Mouse (Mus musculus) hindbrain, embryonic 13.5 days (tissue): Measurements from ENCODE around the gene Camta1. TPM values are rescaled to one million over a fixed set of nuclear protein-coding genes. Genes with fewer than 3 reads are reported as not detected.

ENCODE experiments used
- ATAC-seq: fragments of 200-750 bp; cut with Nextera tagmentation; 2 replicates; pipeline ENCODE4 v1.8.0; 2017; ENCODE audit warnings: moderate TSS enrichment; ENCODE audit not compliant: low FRiP score
- H3K27ac ChIP-seq: fragments of 300-500 bp; sonication (generic); 2 replicates; pipeline ENCODE4 v1.5.1; 2015; ENCODE audit warnings: inconsistent platforms, mild to moderate bottlenecking, moderate library complexity
- H3K27me3 ChIP-seq: fragments of 300-500 bp; sonication (generic); 2 replicates; pipeline ENCODE4 v1.6.1; 2015; ENCODE audit warnings: mild to moderate bottlenecking, inconsistent platforms
- H3K36me3 ChIP-seq: fragments of 300-500 bp; sonication (generic); 2 replicates; pipeline ENCODE4 v1.6.1; 2015; ENCODE audit warnings: mild to moderate bottlenecking, inconsistent platforms
- H3K4me1 ChIP-seq: fragments of 300-500 bp; sonication (generic); replicated peaks from 2 replicates; pipeline ENCODE4 v1.6.1; 2015; ENCODE audit warnings: inconsistent platforms
- H3K4me2 ChIP-seq: fragments of 300-500 bp; sonication (generic); 2 replicates; pipeline ENCODE4 v1.6.1; 2015; ENCODE audit warnings: inconsistent platforms, mild to moderate bottlenecking, moderate library complexity
- H3K4me3 ChIP-seq: fragments of 300-500 bp; sonication (generic); 2 replicates; pipeline ENCODE4 v1.5.1; 2015; ENCODE audit warnings: mild to moderate bottlenecking, inconsistent platforms
- H3K9ac ChIP-seq: fragments of 300-500 bp; sonication (generic); 2 replicates; pipeline ENCODE4 v1.6.1; 2015; ENCODE audit warnings: mild to moderate bottlenecking, inconsistent platforms
- H3K9me3 ChIP-seq: fragments of 300-500 bp; sonication (generic); 2 replicates; pipeline ENCODE4 v1.6.1; 2016; ENCODE audit warnings: inconsistent platforms
- WGBS: fragments of 180-500 bp; shearing (Covaris S2); methylation state at CpG from one replicate; pipeline ENCODE4 v1.1.7; 2015; 5-methylcytosine and 5-hydroxymethylcytosine counted together
- polyA plus RNA-seq: library from polyadenylated mRNA; unstranded; fragments of >200 nt; fragmentation: Nextera tagmentation; extraction: Ambion mirVana; gene quantifications from 2 replicates; pipeline ENCODE4 v1.2.1, GENCODE M21; 2015

Camta1 gene
- polyA plus RNA-seq, 1 experiment from 2014 or later, result 159 TPM

- H3K9ac ChIP-seq, result peak overlapping the region; percentile 95
- H3K27me3 ChIP-seq, result no peaks in the 10 kb centered on the region; the same call in 1 of the 2 replicates
- no peaks in the 10 kb centered on the region for H3K9me3 ChIP-seq
- 5% methylated on average over 32 of the region's 60 CpGs for WGBS
- H3K4me3 ChIP-seq, result peak overlapping the region; percentile 88
- ATAC-seq, result peak; percentile 51
- H3K27ac ChIP-seq, result peak overlapping the region; percentile 98
- peak overlapping the region; percentile 82 for H3K4me2 ChIP-seq
- peaks cover 49% of the 10 kb centered on the region for H3K4me1 ChIP-seq
- no peaks in the 10 kb centered on the region for H3K36me3 ChIP-seq
Observed at GRCm38 (mm10) chr4:151107131-151108001, 754.3 kb downstream of the Camta1 start.

- 28% methylated on average over 10 of the region's 10 CpGs for WGBS
- Histone ChIP-seq H3K9me3 (no peaks in the 10 kb centered on the region), H3K27me3 (no peaks in the 10 kb centered on the region; the same call in 1 of the 2 replicates), H3K4me3 (peak overlapping the region; percentile 88), H3K27ac (peak overlapping the region; percentile 67), H3K36me3 (no peaks in the 10 kb centered on the region), H3K4me1 (peaks cover 58% of the 10 kb centered on the region), H3K9ac (peak overlapping the region; percentile 95), H3K4me2 (peak overlapping the region; percentile 82)
- no peak for ATAC-seq
Observed at GRCm38 (mm10) chr4:151106468-151106867, 755.2 kb downstream of the Camta1 start.

GRCm38 (mm10) chr4:151105886-151106285, 755.8 kb downstream of the Camta1 start:
- no peaks in the 10 kb centered on the region for H3K9me3 ChIP-seq
- WGBS, result 75% methylated on average over 6 of the region's 6 CpGs
- ATAC-seq, result no peak
- H3K9ac ChIP-seq, result peak overlapping the region; percentile 95
- H3K36me3 ChIP-seq, result no peaks in the 10 kb centered on the region; the same call in 1 of the 2 replicates
- no peak overlapping the region for H3K27ac ChIP-seq
- peak overlapping the region; percentile 82 for H3K4me2 ChIP-seq
- H3K4me1 ChIP-seq, result peaks cover 62% of the 10 kb centered on the region
- H3K27me3 ChIP-seq, result no peaks in the 10 kb centered on the region
- H3K4me3 ChIP-seq, result peak overlapping the region; percentile 88

- ATAC-seq, result no peak
- no peaks in the 10 kb centered on the region for H3K27me3 ChIP-seq
- H3K4me2 ChIP-seq, result peak overlapping the region; percentile 23; the same call in 1 of the 2 replicates
- H3K36me3 ChIP-seq, result no peaks in the 10 kb centered on the region; the same call in 1 of the 2 replicates
- H3K27ac ChIP-seq, result 0 out of 2 replicates have a peak overlapping the region, but pooled peaks have one; percentile 36
- 92% methylated on average over 10 of the region's 10 CpGs for WGBS
- H3K9me3 ChIP-seq, result no peaks in the 10 kb centered on the region
- H3K4me3 ChIP-seq, result no peak overlapping the region
- no peak overlapping the region for H3K9ac ChIP-seq
- H3K4me1 ChIP-seq, result peaks cover 73% of the 10 kb centered on the region
Observed at GRCm38 (mm10) chr4:151104147-151104546, 757.5 kb downstream of the Camta1 start.

- no peaks in the 10 kb centered on the region; the same call in 1 of the 2 replicates for H3K36me3 ChIP-seq
- no peak overlapping the region for H3K4me3 ChIP-seq
- H3K9ac ChIP-seq, result no peak overlapping the region
- WGBS, result 77% methylated on average over 11 of the region's 11 CpGs
- no peaks in the 10 kb centered on the region for H3K9me3 ChIP-seq
- peaks cover 73% of the 10 kb centered on the region for H3K4me1 ChIP-seq
- no peak for ATAC-seq
- H3K27me3 ChIP-seq, result no peaks in the 10 kb centered on the region
- H3K27ac ChIP-seq, result 0 out of 2 replicates have a peak overlapping the region, but pooled peaks have one; percentile 36
- peak overlapping the region; percentile 23; the same call in 1 of the 2 replicates for H3K4me2 ChIP-seq
Observed at GRCm38 (mm10) chr4:151103646-151104045, 758.0 kb downstream of the Camta1 start.

GRCm38 (mm10) chr4:151097104-151097438, 764.6 kb downstream of the Camta1 start:
- ATAC-seq, result no peak
- H3K4me2 ChIP-seq, result no peak overlapping the region
- H3K27me3 ChIP-seq, result no peaks in the 10 kb centered on the region
- H3K9me3 ChIP-seq, result no peaks in the 10 kb centered on the region
- peaks cover 8% of the 10 kb centered on the region for H3K36me3 ChIP-seq
- H3K9ac ChIP-seq, result no peak overlapping the region; the same call in 1 of the 2 replicates
- H3K27ac ChIP-seq, result no peak overlapping the region
- 90% methylated on average over 11 of the region's 11 CpGs for WGBS
- peaks cover 57% of the 10 kb centered on the region for H3K4me1 ChIP-seq
- no peak overlapping the region for H3K4me3 ChIP-seq

- WGBS, result 87% methylated on average over 18 of the region's 18 CpGs
- H3K9me3 ChIP-seq, result no peaks in the 10 kb centered on the region
- H3K27ac ChIP-seq, result no peak overlapping the region
- no peak overlapping the region; the same call in 1 of the 2 replicates for H3K9ac ChIP-seq
- peaks cover 52% of the 10 kb centered on the region for H3K4me1 ChIP-seq
- H3K36me3 ChIP-seq, result peaks cover 8% of the 10 kb centered on the region
- no peak overlapping the region for H3K4me2 ChIP-seq
- H3K27me3 ChIP-seq, result no peaks in the 10 kb centered on the region
- H3K4me3 ChIP-seq, result no peak overlapping the region
- no peak for ATAC-seq
Observed at GRCm38 (mm10) chr4:151096334-151097103, 765.2 kb downstream of the Camta1 start.

- Histone ChIP-seq H3K27ac (no peak overlapping the region), H3K9ac (no peak overlapping the region), H3K4me3 (no peak overlapping the region), H3K36me3 (peaks cover 8% of the 10 kb centered on the region), H3K4me1 (peaks cover 50% of the 10 kb centered on the region), H3K4me2 (no peak overlapping the region), H3K27me3 (no peaks in the 10 kb centered on the region), H3K9me3 (no peaks in the 10 kb centered on the region)
- ATAC-seq, result no peak
- WGBS, result 31% methylated on average over 2 of the region's 2 CpGs
Observed at GRCm38 (mm10) chr4:151095207-151095606, 766.5 kb downstream of the Camta1 start.

- Histone ChIP-seq H3K4me2 (no peak within 1 kb of the TSS), H3K27me3 (no peaks in the 10 kb centered on the region), H3K4me1 (peaks cover 16% of the 10 kb centered on the region), H3K9ac (peak within 1 kb of the TSS; percentile 4; the same call in 1 of the 2 replicates), H3K9me3 (no peaks in the 10 kb centered on the region), H3K36me3 (peaks cover 49% of the 10 kb centered on the region), H3K27ac (peak within 1 kb of the TSS; percentile 1; the same call in 1 of the 2 replicates), H3K4me3 (no peak within 1 kb of the TSS)
- 97% methylated on average over 7 of the region's 7 CpGs for WGBS
- no peak for ATAC-seq
Observed at GRCm38 (mm10) chr4:151089270-151089669, 772.4 kb downstream of the Camta1 start, which contains the start of gene Gm13090. Gene Gm13090 (plus strand): TSS chr4:151089570.

GRCm38 (mm10) chr4:151088819-151089218, 772.9 kb downstream of the Camta1 start:
- ATAC-seq, result no peak
- 96% methylated on average over 14 of the region's 14 CpGs for WGBS
- no peak overlapping the region for H3K4me3 ChIP-seq
- H3K36me3 ChIP-seq, result peaks cover 49% of the 10 kb centered on the region
- H3K27me3 ChIP-seq, result no peaks in the 10 kb centered on the region
- H3K4me1 ChIP-seq, result peaks cover 16% of the 10 kb centered on the region
- H3K9me3 ChIP-seq, result no peaks in the 10 kb centered on the region
- no peak overlapping the region for H3K27ac ChIP-seq
- H3K9ac ChIP-seq, result peak overlapping the region; percentile 4; the same call in 1 of the 2 replicates
- no peak overlapping the region for H3K4me2 ChIP-seq

GRCm38 (mm10) chr4:151087358-151087757, 774.3 kb downstream of the Camta1 start:
- no peaks in the 10 kb centered on the region for H3K9me3 ChIP-seq
- 100% methylated on average over 1 of the region's 1 CpGs for WGBS
- H3K36me3 ChIP-seq, result peaks cover 63% of the 10 kb centered on the region
- ATAC-seq, result no peak
- H3K27me3 ChIP-seq, result no peaks in the 10 kb centered on the region
- no peak overlapping the region for H3K4me3 ChIP-seq
- no peak overlapping the region for H3K9ac ChIP-seq
- no peak overlapping the region for H3K27ac ChIP-seq
- no peak overlapping the region for H3K4me2 ChIP-seq
- peaks cover 16% of the 10 kb centered on the region for H3K4me1 ChIP-seq

GRCm38 (mm10) chr4:151083027-151083426, 778.6 kb downstream of the Camta1 start:
- Histone ChIP-seq H3K9ac (no peak overlapping the region), H3K27me3 (no peaks in the 10 kb centered on the region), H3K27ac (no peak overlapping the region), H3K4me2 (no peak overlapping the region), H3K36me3 (peaks cover 96% of the 10 kb centered on the region), H3K9me3 (no peaks in the 10 kb centered on the region), H3K4me3 (no peak overlapping the region), H3K4me1 (no peaks in the 10 kb centered on the region; the same call in 1 of the 2 replicates)
- WGBS, result 77% methylated on average over 5 of the region's 5 CpGs
- ATAC-seq, result no peak
